Mouse (Mus musculus): ENCODE data around the gene Ctc1. TPM values are rescaled to one million over a fixed set of nuclear protein-coding genes. Genes with fewer than 3 reads are reported as not detected.

Ctc1 gene
- total RNA-seq, 2 experiments from 2014 or later: 35.5 to 36.0 TPM

GRCm38 (mm10) chr11:69064259-69065133 is 48.8 kb downstream of the Ctc1 start:
- DNase-seq (ENCODE audit: extremely low spot score in 1 of 2, low spot score in 1 of 2): no peak

GRCm38 (mm10) chr11:69065394-69065925 is 49.7 kb downstream of the Ctc1 start:
- no peak for DNase-seq (ENCODE audit: extremely low spot score in 1 of 2, low spot score in 1 of 2)

DNA sequence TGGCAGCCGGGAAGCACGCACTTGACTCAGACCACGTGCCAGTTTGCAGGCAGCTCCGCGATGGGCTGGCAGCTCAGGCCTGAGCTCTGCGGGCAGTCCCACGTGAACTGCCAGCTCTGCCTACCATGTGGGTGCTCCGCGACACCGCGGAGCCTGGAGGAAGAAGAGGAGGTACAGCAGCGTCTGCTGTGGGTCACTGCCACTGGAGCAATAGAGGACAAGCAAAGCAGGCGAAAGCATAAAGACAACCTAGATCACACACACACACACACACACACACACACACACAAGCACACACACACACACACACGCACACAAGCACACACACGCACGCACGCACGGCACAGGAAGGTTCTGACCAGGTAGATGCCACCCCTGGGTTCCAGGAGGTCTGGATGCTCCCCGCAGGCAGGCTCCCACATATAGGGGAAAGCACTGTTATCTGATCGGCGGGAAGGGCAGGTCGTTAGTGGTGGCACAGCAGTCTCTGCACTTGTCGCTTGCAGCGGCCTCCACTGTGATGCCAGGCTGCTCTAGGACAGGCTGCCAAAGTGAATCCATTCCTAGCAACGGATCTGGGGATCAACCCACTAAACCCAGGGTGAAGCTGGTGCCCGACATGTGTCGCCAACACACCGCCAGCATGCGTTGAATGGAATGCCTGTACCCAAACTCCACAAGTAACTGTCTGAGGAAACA is 50.6 kb downstream of the Ctc1 start:
- DNase-seq (ENCODE audit: extremely low spot score in 1 of 2, low spot score in 1 of 2): peak; percentile 41 to 44

DNA sequence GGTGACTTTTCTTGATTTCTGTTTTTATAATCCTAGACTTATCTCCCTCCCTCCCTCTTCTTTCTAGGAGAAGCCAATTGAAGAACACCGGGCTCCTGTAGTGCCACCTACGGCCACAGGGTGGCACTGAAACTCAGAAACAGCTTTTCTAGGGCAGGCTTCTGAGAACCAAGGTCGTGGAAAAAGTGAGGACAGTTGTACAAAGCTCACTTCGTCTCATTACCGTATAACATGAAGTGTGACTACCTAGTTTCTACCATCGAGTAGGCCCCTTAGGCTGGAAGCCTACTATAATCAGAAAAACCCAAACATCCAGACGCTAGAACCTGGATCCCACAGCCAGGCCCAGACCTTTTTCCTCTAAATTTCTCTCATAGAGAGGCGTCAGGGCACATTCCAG is 51.2 kb downstream of the Ctc1 start:
- peak; percentile 77 to 94 for DNase-seq (ENCODE audit: extremely low spot score in 1 of 2, low spot score in 1 of 2)

DNA sequence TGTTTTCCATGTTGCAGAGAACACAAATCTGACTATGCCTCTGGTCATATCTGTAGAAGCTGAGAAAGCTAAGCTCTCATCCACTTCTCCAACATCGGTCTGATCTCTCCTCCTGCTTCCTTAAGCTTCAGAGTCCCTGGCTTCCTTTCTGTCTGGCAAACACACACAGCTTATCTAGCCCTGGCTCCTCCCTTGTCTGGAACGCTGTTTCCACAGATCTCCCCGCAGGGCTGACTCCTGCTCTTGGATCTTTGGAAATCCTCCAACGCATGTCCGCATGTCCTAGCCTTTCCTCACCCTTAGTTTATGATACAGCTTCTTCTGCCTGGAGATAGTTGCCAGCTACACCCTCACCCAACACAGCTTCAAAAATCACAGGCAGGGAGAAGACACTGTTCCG is 51.9 kb downstream of the Ctc1 start:
- no peak for DNase-seq (ENCODE audit: extremely low spot score in 1 of 2, low spot score in 1 of 2)

DNA sequence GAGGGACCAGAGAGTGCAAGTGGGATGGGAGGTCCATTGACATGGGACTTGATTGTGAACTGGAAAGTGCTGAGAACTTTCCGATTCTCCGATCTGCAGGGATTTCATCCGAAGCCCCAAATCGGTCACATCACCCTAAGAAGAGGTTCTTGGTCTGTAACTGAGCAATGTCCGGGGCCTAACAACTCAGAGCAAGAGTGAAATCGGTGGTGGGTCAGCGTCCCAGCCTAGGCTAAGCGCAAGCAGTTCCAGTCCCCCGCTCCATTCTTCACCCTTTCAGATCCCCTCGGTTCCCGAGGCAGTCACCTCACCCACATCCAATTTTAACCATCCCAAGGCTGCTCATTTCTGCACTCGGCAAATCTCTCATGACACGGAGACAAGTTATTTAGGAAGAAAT is 54.4 kb downstream of the Ctc1 start:
- no peak for DNase-seq (ENCODE audit: extremely low spot score in 1 of 2, low spot score in 1 of 2)

DNA sequence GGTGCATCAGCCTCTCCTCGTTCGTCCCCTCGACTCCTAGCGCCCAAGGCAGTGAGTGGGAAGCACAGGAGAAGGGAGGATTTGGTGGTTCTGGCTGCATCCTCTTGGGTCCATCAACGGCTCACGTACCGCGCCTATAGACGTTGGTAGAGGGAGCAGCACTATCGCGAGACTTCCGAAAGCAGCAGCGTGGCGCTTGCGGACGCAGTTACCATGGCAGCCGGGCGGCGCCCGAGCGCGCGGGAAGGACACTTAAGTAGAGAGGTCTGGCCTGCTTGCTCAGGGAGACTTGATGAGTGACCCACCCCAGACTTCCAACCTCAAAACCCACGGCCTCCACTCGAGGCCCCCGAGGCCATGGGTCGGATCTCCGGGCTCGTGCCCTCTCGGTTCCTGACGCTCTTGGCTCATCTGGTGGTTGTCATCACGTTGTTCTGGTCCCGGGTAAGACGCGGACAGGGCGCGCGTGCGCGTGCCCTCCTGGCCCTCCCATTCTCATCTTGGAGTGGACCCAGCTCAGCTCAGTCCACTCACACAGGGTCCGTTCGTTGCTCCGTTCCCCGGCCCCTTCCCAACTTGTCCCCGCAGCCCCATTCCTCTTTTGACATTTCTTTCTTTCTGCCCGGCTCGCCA is 55.0 kb downstream of the Ctc1 start, which contains the start of gene Tmem107:
Gene Tmem107 (plus strand): TSS at position 217 of the 633 bp plus-strand sequence.
- DNase-seq (ENCODE audit: extremely low spot score in 1 of 2, low spot score in 1 of 2): peak; percentile 82 to 91

- no peak for DNase-seq (ENCODE audit: extremely low spot score in 1 of 2, low spot score in 1 of 2)
Measured at GRCm38 (mm10) chr11:69071262-69071661, 55.6 kb downstream of the Ctc1 start.

DNA sequence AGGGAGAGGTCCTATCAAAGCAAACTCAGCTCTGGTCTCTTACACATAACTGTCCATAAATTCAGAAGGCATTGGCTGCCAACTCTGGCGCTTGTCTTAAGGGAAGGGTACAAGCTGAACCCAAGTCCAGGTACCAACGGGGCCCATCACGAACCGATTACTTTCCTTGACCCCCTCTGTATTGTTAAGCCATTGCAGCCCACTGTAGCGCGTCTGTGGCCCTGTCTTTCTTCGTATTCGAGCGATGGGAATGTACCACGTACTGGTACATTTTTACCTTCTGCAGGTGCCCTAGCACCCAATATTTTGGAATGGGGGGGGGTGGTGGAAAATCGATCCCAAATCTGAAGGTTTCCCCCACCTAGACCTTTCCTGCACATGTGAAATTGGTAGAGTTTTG is 56.5 kb downstream of the Ctc1 start:
- no peak for DNase-seq (ENCODE audit: extremely low spot score in 1 of 2, low spot score in 1 of 2)

DNA sequence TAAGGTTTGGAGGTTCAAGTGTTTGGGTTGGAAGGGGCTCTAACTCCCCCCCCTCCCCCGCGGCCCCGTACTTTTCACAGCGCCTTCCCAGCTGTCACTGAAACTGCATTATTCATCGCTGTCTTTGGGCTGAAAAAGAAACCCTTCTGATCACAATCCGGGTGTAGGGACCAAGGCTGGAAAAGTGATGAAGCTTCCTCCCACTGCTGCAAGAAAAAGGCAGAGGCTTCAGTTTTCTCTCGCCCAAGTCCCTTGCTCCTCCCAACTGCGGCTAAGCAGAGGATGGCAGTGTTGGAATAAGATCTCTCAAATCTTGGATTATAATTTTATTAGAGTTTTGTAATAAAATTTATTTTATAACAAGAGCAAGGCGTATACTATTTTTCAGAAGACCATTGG is 57.0 kb downstream of the Ctc1 start:
- DNase-seq (ENCODE audit: extremely low spot score in 1 of 2, low spot score in 1 of 2): no peak

GRCm38 (mm10) chr11:69073065-69073888 is 57.6 kb downstream of the Ctc1 start:
- DNase-seq (ENCODE audit: extremely low spot score in 1 of 2, low spot score in 1 of 2): peak in 1 of 2 experiments; percentile 68

- no peak for DNase-seq (ENCODE audit: extremely low spot score in 1 of 2, low spot score in 1 of 2)
Measured at GRCm38 (mm10) chr11:69073951-69074775, 58.5 kb downstream of the Ctc1 start.

GRCm38 (mm10) chr11:69074776-69075069 is 59.0 kb downstream of the Ctc1 start:
- no peak for DNase-seq (ENCODE audit: extremely low spot score in 1 of 2, low spot score in 1 of 2)

- DNase-seq (ENCODE audit: extremely low spot score in 1 of 2, low spot score in 1 of 2): no peak
Measured at GRCm38 (mm10) chr11:69075764-69076479, 60.2 kb downstream of the Ctc1 start.

DNA sequence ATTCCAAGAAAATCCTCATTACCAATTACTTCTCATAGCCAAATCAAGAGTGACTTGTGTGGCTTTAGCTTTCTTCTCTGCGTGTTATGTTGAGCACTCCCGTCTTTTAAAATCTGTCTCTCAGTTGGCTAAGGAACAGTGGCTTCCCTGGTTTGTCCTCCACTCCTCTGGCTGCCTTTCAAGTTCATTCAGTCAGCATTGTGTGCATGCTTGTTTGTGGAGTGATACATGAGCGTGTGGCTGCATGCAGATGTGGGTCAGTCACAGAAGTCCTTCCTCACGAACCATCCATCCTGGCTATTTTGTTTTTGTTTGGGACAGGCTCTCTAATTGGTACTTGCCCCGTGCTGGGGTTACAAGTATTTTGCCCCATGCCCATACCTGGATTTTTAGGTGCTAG is 60.9 kb downstream of the Ctc1 start:
- DNase-seq (ENCODE audit: extremely low spot score in 1 of 2, low spot score in 1 of 2): no peak

GRCm38 (mm10) chr11:69077316-69077715 is 61.6 kb downstream of the Ctc1 start:
- no peak for DNase-seq (ENCODE audit: extremely low spot score in 1 of 2, low spot score in 1 of 2)

DNA sequence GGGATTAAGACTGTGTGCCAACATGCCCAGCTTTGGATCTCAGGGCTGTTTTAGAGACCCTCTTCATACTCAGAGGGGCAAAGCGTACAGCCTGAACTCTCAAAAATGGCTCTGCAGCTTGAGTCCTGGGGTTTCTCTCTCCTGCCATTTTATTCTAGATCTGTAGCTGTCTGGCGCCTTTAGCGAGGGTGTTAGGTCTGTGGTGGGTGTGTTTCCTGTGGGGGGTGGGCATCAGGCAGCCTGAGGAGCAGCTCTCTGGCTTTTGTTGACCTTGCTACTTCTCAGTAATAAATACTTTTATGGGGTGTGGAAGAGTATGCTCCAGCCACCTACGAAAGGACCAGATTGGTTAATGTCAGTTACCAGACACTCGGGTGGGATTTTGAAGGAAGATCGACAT is 62.3 kb downstream of the Ctc1 start:
- DNase-seq (ENCODE audit: extremely low spot score in 1 of 2, low spot score in 1 of 2): no peak

DNA sequence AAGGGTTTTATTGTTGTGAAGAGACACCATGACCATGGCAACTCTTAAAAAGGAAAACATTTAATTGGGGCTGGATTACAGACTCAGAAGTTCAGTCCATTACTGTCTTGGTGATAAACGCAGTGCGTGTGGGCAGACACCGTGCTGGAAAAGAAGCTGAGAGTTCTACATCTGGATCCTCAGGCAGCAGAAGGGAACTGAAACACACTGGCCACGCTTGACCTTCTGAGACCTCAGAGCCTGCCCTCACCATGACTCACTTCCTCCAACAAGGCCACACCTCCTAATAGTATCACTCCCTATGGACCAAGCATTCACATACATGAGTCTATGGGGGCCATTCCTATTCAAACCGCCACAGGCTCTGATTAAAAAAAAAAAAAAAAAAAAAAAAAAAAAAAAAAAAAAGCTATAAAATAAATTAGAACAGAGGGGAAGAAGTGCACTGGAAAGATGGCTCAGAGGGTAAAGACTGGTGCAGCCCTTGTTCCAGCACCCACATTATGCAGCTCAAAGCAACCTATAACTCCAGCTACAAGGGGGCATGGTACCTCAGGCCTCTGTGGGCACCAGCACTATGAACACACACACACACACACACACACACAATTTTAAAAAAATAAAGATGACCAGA is 63.2 kb downstream of the Ctc1 start:
- no peak for DNase-seq (ENCODE audit: extremely low spot score in 1 of 2, low spot score in 1 of 2)

Measured in layer of hippocampus, postnatal 25 days (tissue).